Mouse (Mus musculus) midbrain, embryonic 14.5 days (tissue): ENCODE results near the gene Gtf2ird2. TPM values are rescaled to one million over a fixed set of nuclear protein-coding genes. Genes with fewer than 3 reads are reported as not detected.

Experiments
- ATAC-seq: fragments of 200-750 bp; cut with Nextera tagmentation; 2 replicates; pipeline ENCODE4 v1.8.0; 2017; ENCODE audit warnings: moderate number of reproducible peaks, moderate library complexity; ENCODE audit not compliant: low FRiP score, low TSS enrichment
- DNase-seq: peaks from one replicate; pipeline ENCODE4 v3.0.0-alpha.2; 2015
- H3K27ac ChIP-seq: fragments of 300-500 bp; sonication (generic); replicated peaks from 2 replicates; pipeline ENCODE4 v1.5.1; 2014; ENCODE audit warnings: mild to moderate bottlenecking, low read depth, low read length, moderate library complexity
- H3K27me3 ChIP-seq: fragments of 300-500 bp; sonication (generic); 2 replicates; pipeline ENCODE4 v1.6.1; 2014; ENCODE audit warnings: low read length, control low read depth, mixed read lengths; ENCODE audit not compliant: control insufficient read depth, insufficient read depth
- H3K36me3 ChIP-seq: fragments of 300-500 bp; sonication (generic); 2 replicates; pipeline ENCODE4 v1.6.1; 2014; ENCODE audit warnings: low read length, control low read depth; ENCODE audit not compliant: control insufficient read depth, insufficient read depth
- H3K4me1 ChIP-seq: fragments of 300-500 bp; sonication (generic); 2 replicates; pipeline ENCODE4 v1.6.1; 2014; ENCODE audit warnings: mild to moderate bottlenecking, antibody characterized with exemption, low read length, control low read depth; ENCODE audit not compliant: control insufficient read depth, insufficient read depth
- H3K4me2 ChIP-seq: fragments of 300-500 bp; sonication (generic); 2 replicates; pipeline ENCODE4 v1.6.1; 2014; ENCODE audit warnings: mild to moderate bottlenecking, low read length, moderate library complexity
- H3K4me3 ChIP-seq: fragments of 300-500 bp; sonication (generic); replicated peaks from 2 replicates; pipeline ENCODE4 v1.5.1; 2014; ENCODE audit warnings: low read depth, low read length
- H3K9ac ChIP-seq: fragments of 300-500 bp; sonication (generic); replicated peaks from 2 replicates; pipeline ENCODE4 v1.6.1; 2014; ENCODE audit warnings: mild to moderate bottlenecking, low read length, moderate library complexity
- H3K9me3 ChIP-seq: fragments of 300-500 bp; sonication (generic); 2 replicates; pipeline ENCODE4 v1.6.1; 2016; ENCODE audit warnings: low read length, control low read depth, mixed read lengths; ENCODE audit not compliant: control insufficient read depth
- WGBS: fragments of 180-500 bp; shearing (Covaris S2); extraction: QIAGEN DNeasy Blood & Tissue Kit; methylation state at CpG from one replicate; pipeline ENCODE4 v1.1.7; 2014; 5-methylcytosine and 5-hydroxymethylcytosine counted together
- polyA plus RNA-seq: library from polyadenylated mRNA; unstranded; fragments of >200 nt; fragmentation: Nextera tagmentation; extraction: Ambion mirVana; gene quantifications from 2 replicates; pipeline ENCODE4 v1.2.1, GENCODE M21; 2014

Gtf2ird2 gene
- polyA plus RNA-seq, 1 experiment from 2014 or later: 12.9 TPM

DNA sequence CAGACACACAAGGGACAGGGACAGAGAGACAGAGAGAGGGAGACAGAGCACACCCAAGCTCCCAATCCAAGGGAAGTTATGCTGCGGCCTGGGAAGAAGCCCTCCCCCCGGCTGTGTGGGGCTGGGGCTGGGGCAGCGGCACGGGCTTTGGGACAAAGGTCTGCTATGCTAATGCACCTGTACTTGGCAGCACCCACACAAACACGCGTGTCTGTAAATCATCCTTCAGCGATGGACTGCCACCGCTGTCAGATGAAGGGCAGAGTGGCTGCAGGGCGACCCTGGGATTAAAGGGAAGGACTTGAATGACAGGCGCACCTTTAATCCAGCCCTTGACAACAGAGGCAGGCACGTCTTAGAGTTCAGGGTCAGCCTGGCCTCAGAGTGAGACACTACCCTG, 87.6 kb downstream of the Gtf2ird2 start:
- ATAC-seq: no peak
- H3K9me3 ChIP-seq: no peaks in the 10 kb centered on the region
- H3K9ac ChIP-seq: no peak overlapping the region
- peaks cover 89% of the 10 kb centered on the region for H3K36me3 ChIP-seq
- no peak overlapping the region for H3K4me3 ChIP-seq
- no peak overlapping the region for H3K27ac ChIP-seq
- no peaks in the 10 kb centered on the region for H3K27me3 ChIP-seq
- no peak for DNase-seq
- 86% methylated on average over 11 of the region's 11 CpGs for WGBS
- no peak overlapping the region for H3K4me2 ChIP-seq
- no peaks in the 10 kb centered on the region for H3K4me1 ChIP-seq

DNA sequence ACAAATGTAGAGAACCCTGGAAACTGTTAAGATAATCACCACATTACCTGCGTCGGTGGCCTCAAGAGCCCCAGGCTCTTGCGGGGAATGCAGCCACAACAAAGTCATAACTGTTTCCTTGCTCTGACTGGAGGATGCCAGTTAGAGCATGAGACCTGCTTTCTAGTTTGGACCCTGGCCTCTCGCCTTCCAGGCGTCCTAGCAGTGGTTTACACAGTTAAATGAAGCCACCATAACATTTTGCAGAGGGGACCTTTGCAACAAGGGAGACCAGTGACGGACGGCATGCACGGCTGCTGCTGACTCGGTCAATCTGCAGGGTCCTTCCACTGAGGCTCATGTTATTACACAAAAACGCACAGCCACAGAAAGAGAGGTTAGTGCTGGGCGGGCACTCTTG, 88.9 kb downstream of the Gtf2ird2 start:
- no peak overlapping the region for H3K4me2 ChIP-seq
- no peaks in the 10 kb centered on the region for H3K4me1 ChIP-seq
- H3K9me3 ChIP-seq: no peaks in the 10 kb centered on the region
- H3K27ac ChIP-seq: no peak overlapping the region
- no peak overlapping the region for H3K9ac ChIP-seq
- H3K27me3 ChIP-seq: no peaks in the 10 kb centered on the region
- H3K36me3 ChIP-seq: peaks cover 94% of the 10 kb centered on the region
- WGBS: 92% methylated on average over 11 of the region's 11 CpGs
- ATAC-seq: no peak
- H3K4me3 ChIP-seq: no peak overlapping the region
- DNase-seq: no peak

DNA sequence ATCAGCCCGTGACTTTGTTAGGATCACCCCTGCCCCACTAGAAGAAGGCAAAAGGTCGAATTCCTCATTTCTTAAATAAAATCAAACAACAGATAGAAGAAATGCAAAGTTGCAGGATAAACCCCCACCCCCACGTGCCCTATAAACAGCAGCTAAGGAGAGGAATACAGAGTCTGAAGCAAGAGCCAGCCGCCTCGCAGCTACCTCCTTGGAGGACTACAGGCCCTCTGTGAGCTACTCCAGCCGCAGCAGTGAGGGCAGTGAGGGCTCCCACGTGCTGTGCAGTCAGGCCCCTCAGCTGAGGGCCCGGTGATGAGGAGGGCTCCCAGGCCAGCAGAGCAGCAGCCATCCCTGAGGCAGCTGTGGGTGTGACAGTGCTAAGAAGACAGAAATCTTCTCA, 89.9 kb downstream of the Gtf2ird2 start:
- Histone ChIP-seq H3K4me3 (no peak overlapping the region), H3K4me2 (no peak overlapping the region), H3K27me3 (no peaks in the 10 kb centered on the region), H3K27ac (no peak overlapping the region), H3K4me1 (no peaks in the 10 kb centered on the region), H3K9me3 (no peaks in the 10 kb centered on the region), H3K9ac (no peak overlapping the region), H3K36me3 (peaks cover 93% of the 10 kb centered on the region)
- ATAC-seq: no peak
- WGBS: 93% methylated on average over 8 of the region's 8 CpGs
- DNase-seq: no peak

Other genes starting within 250 kb of the Gtf2ird2 start
- gene Castor2, start 84.3 kb upstream of the Gtf2ird2 start, polyA plus RNA-seq: 31.7 and 33.2 TPM in 2 replicates
- 16.2 and 22.8 TPM in 2 replicates for gene Rcc1l, start 7.2 kb upstream of the Gtf2ird2 start, polyA plus RNA-seq
- gene Ncf1, start 45.6 kb downstream of the Gtf2ird2 start, polyA plus RNA-seq: 0.69 and 2.8 TPM in 2 replicates
- gene Gtf2i, start 130.7 kb downstream of the Gtf2ird2 start, polyA plus RNA-seq: 121 and 150 TPM in 2 replicates